Mouse (Mus musculus) adipocyte (in vitro differentiated cells): ENCODE results near the gene Cdc34.
A peak's percentile ranks its signal among the peaks of the same experiment; 100 is the strongest.
"Not testable (repeated sequence)": the region's sequence is repeated elsewhere in the genome, so short reads cannot be mapped to it uniquely, and the experiment has no call there.

Source experiments
- DNase-seq: peaks from one replicate; pipeline ENCODE4 v3.0.0-alpha.2; 2016; ENCODE audit warnings: low spot score

Cdc34 gene

GRCm38 (mm10) chr10:79695231-79696128 lies 13.5 kb downstream of the Cdc34 start:
- DNase-seq = peak; percentile 69

GRCm38 (mm10) chr10:79696129-79696651 lies 14.2 kb downstream of the Cdc34 start:
- DNase-seq = peak; percentile 46

- DNase-seq = no peak
These were observed 15.9 kb downstream of the Cdc34 start for GRCm38 (mm10) chr10:79697916-79698315.

DNA sequence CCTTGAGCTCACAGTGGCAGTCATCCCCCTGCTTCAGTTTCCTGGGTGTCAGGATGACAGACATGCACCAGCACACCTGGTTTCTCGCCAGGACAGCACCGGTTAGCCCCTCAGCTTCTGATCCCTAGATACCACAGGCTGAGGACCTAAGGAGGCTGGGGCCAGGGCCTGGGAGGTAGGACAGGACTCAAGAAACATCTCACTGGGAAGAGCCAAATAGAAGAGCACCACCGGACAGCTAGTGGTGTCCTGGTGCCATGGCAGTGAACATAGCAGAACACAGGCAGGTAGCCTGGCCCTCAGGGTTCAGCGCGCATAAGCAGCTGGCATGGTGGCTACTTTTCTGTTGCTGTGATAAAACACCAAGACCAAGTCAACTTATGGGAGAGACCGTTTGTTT lies 16.5 kb downstream of the Cdc34 start:
- no peak for DNase-seq

DNA sequence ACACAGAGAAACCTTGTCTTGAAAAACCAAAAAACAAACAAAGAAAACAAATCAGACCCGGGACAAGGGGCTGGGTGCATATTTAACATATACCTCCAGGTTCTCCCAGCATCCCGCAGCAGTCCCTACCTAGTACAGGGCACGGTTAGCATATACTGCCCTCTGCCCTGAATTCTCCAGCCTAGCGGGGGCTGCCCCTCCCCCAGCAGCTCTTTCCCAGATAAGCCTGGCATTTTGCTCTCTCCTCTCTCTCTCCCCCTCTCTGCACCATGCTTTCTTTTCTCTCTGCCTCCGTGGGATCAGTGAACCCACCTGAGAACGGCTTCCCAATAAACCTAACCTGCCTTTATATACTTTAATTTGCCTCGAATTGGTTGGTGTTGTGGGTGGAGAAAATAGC lies 18.7 kb downstream of the Cdc34 start:
- no peak for DNase-seq

DNA sequence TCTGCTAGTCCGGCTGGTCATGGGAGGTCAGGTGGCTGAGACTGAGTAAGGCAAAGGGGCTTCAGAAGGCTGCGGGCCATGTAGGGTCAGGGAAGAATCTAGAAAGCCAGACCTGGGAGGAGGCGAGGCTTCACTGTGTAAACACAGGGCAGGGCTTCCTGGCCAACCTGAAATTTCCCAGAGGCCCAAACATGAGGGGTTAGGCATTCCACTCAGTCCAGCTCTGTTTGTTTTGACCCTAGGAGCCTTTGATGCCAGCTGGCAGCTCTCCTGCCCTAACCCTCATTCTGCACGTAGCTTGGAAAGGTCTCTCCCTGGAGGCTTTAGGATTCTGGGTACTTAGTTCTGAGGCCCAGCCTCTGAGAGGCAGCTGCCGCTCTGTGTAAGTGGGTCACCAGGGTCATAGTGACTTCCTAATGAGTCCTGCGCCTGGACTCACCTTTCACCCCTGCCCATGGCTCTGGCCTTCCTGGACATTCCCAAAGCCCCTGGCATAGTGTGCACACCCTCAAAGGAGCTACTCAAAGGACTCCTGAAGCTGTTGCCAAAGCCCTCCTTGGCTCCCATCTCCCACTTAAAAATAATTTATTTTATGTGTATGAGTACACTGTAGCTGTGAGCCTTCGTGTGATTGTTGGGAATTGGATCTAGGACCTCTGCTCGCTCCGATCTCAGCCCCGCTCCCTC lies 19.6 kb downstream of the Cdc34 start:
- DNase-seq = peak; percentile 50

DNA sequence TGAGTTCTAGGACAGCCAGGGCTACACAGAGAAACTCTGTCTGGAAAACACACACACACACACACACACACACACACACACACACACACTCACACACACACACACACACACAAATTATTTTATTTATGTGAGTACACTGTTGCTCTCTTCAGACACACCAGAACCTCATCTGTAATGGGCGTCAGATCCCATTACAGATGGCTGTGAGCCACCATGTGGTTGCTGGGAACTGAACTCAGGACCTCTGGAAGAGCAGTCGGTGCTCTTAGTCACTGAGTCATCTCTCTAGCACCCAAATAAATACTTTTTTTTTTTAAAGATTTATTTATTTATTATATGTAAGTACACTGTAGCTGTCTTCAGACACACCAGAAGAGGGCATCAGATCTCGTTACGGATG lies 21.0 kb downstream of the Cdc34 start:
- not testable (repeated sequence) for DNase-seq

DNA sequence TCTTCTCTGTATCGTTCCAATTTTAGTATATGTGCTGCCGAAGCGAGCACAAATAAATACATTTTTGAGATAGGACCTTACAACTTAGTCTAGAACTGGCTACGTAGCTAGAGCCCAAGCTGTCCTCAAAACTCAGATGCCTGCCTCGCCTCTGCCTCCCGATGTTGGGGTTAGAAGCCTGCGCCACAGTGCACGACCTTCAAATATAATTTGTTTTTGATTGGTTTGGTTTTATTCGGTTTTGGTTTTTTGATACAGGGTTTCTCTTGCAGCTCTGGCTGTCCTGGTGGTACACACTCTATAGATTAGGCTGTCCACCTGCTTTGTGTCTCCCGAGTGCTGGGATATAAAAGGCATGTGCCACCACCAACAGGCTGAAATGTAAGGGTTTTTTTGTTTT lies 21.5 kb downstream of the Cdc34 start:
- DNase-seq = no peak

- peak; percentile 97 for DNase-seq
These were observed 22.3 kb downstream of the Cdc34 start, which contains the start of gene Bsg for GRCm38 (mm10) chr10:79704065-79704969. TSS of gene Bsg (plus strand) at chr10:79704491.

DNA sequence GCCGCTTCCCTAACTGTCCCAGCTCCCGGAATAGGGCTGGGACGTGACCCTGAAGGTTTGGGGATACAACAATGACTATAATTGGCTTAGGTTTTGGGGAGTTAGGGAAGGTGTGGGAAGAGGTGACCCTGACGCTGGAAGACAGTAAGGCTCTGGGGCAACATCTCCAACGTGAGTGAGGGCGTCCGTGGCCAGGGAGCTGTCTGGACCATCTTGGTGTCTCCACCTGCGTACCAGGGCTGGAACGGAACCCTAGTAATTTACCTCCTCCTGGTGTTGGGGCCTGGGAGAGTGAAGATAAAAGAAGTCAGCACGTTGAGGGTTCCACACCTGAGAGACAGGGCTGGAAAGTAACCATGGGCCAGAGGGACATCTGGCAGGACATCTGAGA lies 23.0 kb downstream of the Cdc34 start:
- DNase-seq = no peak

- no peak for DNase-seq
These were observed 24.0 kb downstream of the Cdc34 start for GRCm38 (mm10) chr10:79705951-79706350.

DNA sequence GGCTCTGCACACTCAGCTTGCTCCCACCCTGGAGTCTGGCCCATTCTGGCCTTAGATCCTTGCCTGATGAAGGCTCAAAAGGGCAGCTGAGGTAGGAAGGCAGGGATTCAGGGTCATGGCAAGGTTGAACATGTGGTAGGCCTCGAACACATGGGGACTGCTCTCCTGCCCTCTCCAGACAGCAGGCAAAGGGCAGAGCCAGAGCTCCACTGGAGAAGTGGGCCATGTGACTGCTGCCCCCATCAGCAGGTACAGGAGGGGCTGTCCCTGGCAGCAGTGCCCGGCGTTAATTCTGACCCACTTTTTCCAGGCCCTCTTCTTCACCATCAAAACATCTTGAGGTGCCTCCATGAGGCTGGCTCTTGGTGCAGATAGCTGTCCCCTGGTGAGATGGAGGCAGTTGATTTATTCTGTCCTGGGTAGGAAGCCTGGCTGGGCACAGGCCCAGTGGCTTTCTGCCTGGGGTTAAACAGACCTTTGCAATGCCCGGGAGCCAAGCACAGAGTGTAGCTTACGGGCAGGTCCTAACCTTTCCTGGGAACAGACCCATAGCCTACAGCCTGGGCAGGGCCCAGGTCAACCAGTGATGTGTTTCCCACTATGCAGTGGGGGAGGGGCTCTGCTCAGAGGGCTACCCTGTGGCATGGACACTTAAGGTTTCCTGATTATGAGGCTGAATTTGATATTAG lies 24.6 kb downstream of the Cdc34 start:
- peak; percentile 64 for DNase-seq

DNA sequence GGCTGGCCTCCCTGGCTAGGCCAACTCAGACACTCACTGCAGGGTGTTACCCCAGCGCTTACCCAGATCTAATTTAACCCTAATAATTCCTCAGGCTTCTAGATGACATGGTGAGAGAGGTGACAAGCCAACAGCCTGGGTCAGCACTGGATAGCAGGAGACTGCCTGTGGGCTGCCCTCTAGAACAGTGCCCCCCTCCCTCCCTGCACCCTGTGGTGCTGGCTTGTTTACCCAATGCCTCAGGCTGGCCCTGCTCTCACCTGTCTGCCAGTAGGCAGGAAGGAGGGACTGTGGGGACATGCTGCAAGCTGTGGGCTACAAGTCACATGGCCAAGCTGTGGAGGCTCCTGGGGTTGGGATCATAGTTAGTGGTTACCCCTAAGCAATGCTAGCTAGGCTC lies 25.2 kb downstream of the Cdc34 start:
- no peak for DNase-seq

DNA sequence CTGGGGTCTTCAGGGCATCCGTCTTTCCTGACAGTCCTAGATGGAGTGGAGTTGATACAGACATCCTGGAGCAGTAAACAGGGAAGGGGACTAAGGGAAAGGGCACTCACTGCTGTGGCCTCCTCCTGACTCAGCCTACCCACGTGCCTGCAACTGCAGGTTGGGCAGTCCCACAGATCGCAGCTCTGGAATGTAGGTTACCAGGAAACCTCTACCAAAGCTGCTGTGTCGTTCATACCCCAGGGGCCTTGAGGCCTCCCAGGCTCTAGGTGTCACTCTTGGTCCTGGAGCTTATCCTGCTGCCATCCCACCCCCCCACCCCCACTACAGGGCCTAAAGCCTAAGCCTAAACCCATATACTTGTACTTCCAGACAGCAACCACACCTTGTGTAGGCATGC lies 25.8 kb downstream of the Cdc34 start:
- DNase-seq = no peak

GRCm38 (mm10) chr10:79708668-79709067 lies 26.7 kb downstream of the Cdc34 start:
- DNase-seq = no peak

DNA sequence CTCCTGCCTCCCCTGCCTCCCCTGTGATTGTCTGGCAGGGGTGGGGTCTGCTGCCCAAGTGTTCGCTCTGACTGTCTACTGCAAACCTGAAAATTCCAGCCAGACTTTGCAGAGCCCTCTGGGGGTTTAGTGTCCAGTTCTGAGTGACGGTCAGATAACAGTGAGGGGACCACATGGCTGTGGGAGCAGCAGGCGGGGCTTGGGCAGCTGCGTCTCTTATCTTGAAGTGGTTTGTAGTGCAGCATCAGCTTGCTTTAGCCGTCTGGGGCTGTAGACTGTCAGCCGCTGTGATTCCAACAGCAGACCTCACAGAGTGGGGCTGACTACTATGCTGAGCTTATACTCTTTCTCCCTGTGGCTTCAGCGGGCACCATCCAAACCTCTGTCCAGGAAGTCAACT lies 27.3 kb downstream of the Cdc34 start:
- DNase-seq = no peak

DNA sequence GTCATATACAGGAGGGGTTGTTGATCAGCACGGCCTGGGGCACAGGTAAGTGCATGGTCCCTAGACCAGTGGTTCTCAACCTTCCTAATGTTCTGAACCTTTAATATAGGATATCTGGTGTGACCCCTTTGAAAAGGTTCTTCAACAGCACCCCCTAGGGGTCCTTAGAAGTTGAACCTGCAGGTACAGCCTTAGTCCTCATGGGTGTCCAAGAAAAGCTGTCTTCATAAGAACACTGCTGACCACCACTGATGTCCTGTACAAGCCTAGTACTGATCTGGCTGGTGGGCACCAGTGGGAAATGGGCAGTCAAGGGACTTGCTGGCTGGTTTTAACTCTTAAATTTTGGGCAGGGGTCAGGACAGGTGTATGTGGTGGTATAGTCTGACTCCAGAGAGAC lies 30.0 kb downstream of the Cdc34 start:
- no peak for DNase-seq

DNA sequence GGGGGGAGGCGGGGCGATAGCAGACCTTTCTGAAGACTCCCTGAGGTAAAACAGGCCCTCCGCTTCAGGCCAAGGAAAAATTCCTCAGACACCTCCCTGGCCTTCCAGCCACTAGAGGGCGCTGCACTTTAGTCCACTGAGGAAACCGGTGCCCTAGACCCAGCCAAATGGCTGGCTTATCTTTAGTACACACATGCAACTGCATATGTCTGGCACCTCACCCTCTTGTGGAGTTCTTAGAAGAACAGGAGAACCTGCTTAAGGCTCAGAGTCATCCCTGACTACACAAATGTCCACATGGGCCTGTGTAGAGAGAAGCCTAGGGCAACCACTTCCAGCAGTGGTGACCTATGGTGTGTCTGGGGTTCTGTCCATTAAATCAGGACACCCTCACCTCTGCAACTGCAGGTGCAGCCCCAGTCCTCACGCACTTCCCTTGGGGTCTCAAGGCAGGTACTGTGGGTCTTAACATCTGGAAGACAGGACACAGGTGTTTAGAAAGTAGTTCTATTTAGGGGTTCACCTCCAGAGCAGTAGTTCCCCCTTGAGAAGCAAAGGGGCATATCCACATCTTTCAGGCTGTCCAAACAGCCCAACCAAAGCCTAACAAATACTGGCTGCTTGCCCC lies 30.6 kb downstream of the Cdc34 start:
- DNase-seq = peak; percentile 82

- DNase-seq = no peak
These were observed 31.2 kb downstream of the Cdc34 start for GRCm38 (mm10) chr10:79713163-79713562.

GRCm38 (mm10) chr10:79714996-79715395 lies 33.0 kb downstream of the Cdc34 start:
- DNase-seq = no peak
